Mouse (Mus musculus) WW6 (cell line): ENCODE measurements around the gene Serpinb1a.

ENCODE experiments used
- DNase-seq: peaks from one replicate; pipeline ENCODE4 v3.0.0-alpha.2; 2013; ENCODE audit warnings: low read depth, low spot score

The Serpinb1a gene

DNA sequence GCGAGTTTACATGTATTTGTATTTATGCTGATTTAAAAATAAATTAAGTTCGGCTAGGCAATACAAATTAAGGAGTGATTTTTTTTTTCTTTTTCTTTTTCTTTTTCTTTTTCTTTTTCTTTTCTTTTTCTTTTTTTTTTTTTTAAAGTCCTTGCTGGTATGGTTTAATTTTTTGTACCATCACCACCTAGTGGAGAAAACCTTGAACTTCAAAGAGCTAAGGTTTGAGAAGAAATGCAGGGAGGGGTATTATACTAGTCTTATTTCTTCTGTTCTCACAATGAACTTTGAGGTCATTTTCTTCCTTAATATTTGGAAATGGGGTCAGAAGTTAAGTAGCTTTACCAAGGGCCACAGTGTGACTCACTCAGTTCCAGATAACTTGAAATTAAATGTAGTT lies 51.9 kb downstream of the Serpinb1a start:
- DNase-seq, result no peak

DNA sequence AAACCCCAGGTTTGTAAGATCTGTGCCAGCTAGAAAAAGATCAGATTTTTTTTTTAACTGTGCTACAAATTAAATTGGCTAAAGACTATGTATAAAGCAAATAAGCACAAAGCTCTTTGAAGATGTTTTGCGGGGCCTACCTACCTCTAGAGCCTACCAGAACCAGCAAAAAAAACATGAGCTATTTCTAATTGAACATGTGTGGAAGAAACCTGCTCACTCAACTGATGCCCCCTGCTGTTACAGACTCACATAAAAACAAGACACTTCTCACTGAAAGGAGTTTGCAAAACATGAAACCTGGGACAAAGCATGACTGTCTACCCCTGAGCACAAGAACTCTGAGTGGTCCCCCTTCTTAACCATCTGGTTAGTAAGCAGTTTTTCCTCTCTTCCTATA lies 53.9 kb downstream of the Serpinb1a start:
- DNase-seq, result no peak

DNA sequence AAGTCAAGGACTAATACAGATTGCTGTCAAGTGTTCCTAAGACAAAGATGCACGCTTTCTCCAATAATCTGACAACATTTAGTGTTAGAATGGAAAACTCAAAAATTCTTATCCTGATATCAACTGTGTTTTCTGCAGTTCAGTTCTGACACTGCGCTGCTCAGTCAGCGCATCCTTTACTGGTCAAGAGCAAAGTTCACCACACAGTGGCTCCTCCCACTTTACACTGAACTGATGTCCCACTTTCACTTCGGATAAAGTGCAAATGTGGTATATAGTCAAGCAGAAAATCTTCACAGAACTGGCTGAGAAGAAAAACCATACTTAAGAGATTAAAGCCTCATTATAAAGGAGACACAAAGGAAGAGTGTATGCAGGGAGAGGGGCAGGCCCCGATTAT lies 55.8 kb downstream of the Serpinb1a start:
- no peak for DNase-seq

- no peak for DNase-seq
These were observed 56.4 kb downstream of the Serpinb1a start for GRCm38 (mm10) chr13:32794619-32795018.
